Mouse (Mus musculus) stomach, embryonic 14.5 days (tissue): Measurements from ENCODE around the gene Prkag1. TPM values are rescaled to one million over a fixed set of nuclear protein-coding genes. Genes with fewer than 3 reads are reported as not detected.

Experiments
- ATAC-seq: fragments of 200-750 bp; cut with Nextera tagmentation; 2 replicates; pipeline ENCODE4 v1.8.0; 2017; ENCODE audit warnings: low read depth, moderate TSS enrichment; ENCODE audit not compliant: insufficient number of reproducible peaks, insufficient read depth, low FRiP score
- H3K27ac ChIP-seq: fragments of 300-500 bp; sonication (generic); 2 replicates; pipeline ENCODE4 v1.5.1; 2014; ENCODE audit warnings: mild to moderate bottlenecking, low read length, moderate library complexity, mixed read lengths
- H3K27me3 ChIP-seq: fragments of 300-500 bp; sonication (generic); 2 replicates; pipeline ENCODE4 v1.6.1; 2014; ENCODE audit warnings: low read length, control low read depth, mixed read lengths; ENCODE audit not compliant: control insufficient read depth, insufficient read depth
- H3K36me3 ChIP-seq: fragments of 300-500 bp; sonication (generic); 2 replicates; pipeline ENCODE4 v1.6.1; 2014; ENCODE audit warnings: mild to moderate bottlenecking, control low read depth, low read length, moderate library complexity, mixed read lengths; ENCODE audit not compliant: control insufficient read depth, insufficient read depth
- H3K4me1 ChIP-seq: fragments of 300-500 bp; sonication (generic); 2 replicates; pipeline ENCODE4 v1.6.1; 2014; ENCODE audit warnings: low read length, control low read depth, mixed read lengths; ENCODE audit not compliant: control insufficient read depth, insufficient read depth
- H3K4me2 ChIP-seq: fragments of 300-500 bp; sonication (generic); replicated peaks from 2 replicates; pipeline ENCODE4 v1.6.1; 2014; ENCODE audit warnings: low read depth, low read length, control low read depth
- H3K4me3 ChIP-seq: fragments of 300-500 bp; sonication (generic); 2 replicates; pipeline ENCODE4 v1.5.1; 2014; ENCODE audit warnings: low read depth, low read length, control low read depth
- H3K9ac ChIP-seq: fragments of 300-500 bp; sonication (generic); replicated peaks from 2 replicates; pipeline ENCODE4 v1.6.1; 2014; ENCODE audit warnings: low read depth, mild to moderate bottlenecking, control low read depth, low read length, moderate library complexity, mixed read lengths
- H3K9me3 ChIP-seq: fragments of 300-500 bp; sonication (generic); 2 replicates; pipeline ENCODE4 v1.6.1; 2016; ENCODE audit warnings: low read depth, low read length, control low read depth; ENCODE audit not compliant: control insufficient read depth
- WGBS: fragments of 180-500 bp; shearing (Covaris S2); extraction: QIAGEN DNeasy Blood & Tissue Kit; methylation state at CpG from one replicate; pipeline ENCODE4 v1.1.7; 2014; 5-methylcytosine and 5-hydroxymethylcytosine counted together
- polyA plus RNA-seq: library from polyadenylated mRNA; unstranded; fragments of >200 nt; fragmentation: Nextera tagmentation; extraction: Ambion mirVana; gene quantifications from 2 replicates; pipeline ENCODE4 v1.2.1, GENCODE M21; 2014

Gene Prkag1
- polyA plus RNA-seq, 1 experiment from 2014 or later = 80.0 TPM

GRCm38 (mm10) chr15:98849165-98849564 lies 17.8 kb upstream of the Prkag1 start:
- Histone ChIP-seq H3K27ac (no peak overlapping the region), H3K4me3 (no peak overlapping the region), H3K27me3 (no peaks in the 10 kb centered on the region), H3K4me1 (no peaks in the 10 kb centered on the region), H3K4me2 (no peak overlapping the region), H3K36me3 (peaks cover 100% of the 10 kb centered on the region), H3K9ac (no peak overlapping the region), H3K9me3 (no peaks in the 10 kb centered on the region)
- no peak for ATAC-seq
- 96% methylated on average over 11 of the region's 11 CpGs for WGBS

- Histone ChIP-seq H3K9ac (no peak overlapping the region), H3K4me3 (no peak overlapping the region), H3K36me3 (peaks cover 100% of the 10 kb centered on the region), H3K27ac (no peak overlapping the region), H3K4me1 (no peaks in the 10 kb centered on the region), H3K9me3 (no peaks in the 10 kb centered on the region), H3K27me3 (no peaks in the 10 kb centered on the region), H3K4me2 (no peak overlapping the region)
- whole genome bisulfite sequencing = 87% methylated on average over 8 of the region's 8 CpGs
- no peak for ATAC-seq
These were observed 14.8 kb upstream of the Prkag1 start for GRCm38 (mm10) chr15:98846140-98846539.

- no peak overlapping the region for H3K4me2 ChIP-seq
- WGBS = 92% methylated on average over 2 of the region's 2 CpGs
- peaks cover 100% of the 10 kb centered on the region for H3K36me3 ChIP-seq
- no peak for ATAC-seq
- no peak overlapping the region for H3K27ac ChIP-seq
- no peak overlapping the region for H3K9ac ChIP-seq
- H3K4me1 ChIP-seq = no peaks in the 10 kb centered on the region
- H3K9me3 ChIP-seq = no peaks in the 10 kb centered on the region
- no peaks in the 10 kb centered on the region for H3K27me3 ChIP-seq
- H3K4me3 ChIP-seq = no peak overlapping the region
These were observed 13.8 kb upstream of the Prkag1 start for GRCm38 (mm10) chr15:98845149-98845548.

GRCm38 (mm10) chr15:98843595-98844223 lies 12.4 kb upstream of the Prkag1 start:
- no peak for ATAC-seq
- Histone ChIP-seq H3K36me3 (peaks cover 100% of the 10 kb centered on the region), H3K4me1 (no peaks in the 10 kb centered on the region), H3K27me3 (no peaks in the 10 kb centered on the region), H3K4me3 (no peak overlapping the region), H3K4me2 (no peak overlapping the region), H3K9ac (no peak overlapping the region), H3K9me3 (no peaks in the 10 kb centered on the region), H3K27ac (no peak overlapping the region)
- WGBS = 92% methylated on average over 11 of the region's 11 CpGs

- no peaks in the 10 kb centered on the region for H3K27me3 ChIP-seq
- no peak overlapping the region for H3K9ac ChIP-seq
- no peaks in the 10 kb centered on the region for H3K4me1 ChIP-seq
- no peak overlapping the region for H3K4me3 ChIP-seq
- ATAC-seq = no peak
- H3K4me2 ChIP-seq = no peak overlapping the region
- H3K9me3 ChIP-seq = no peaks in the 10 kb centered on the region
- H3K27ac ChIP-seq = no peak overlapping the region
- H3K36me3 ChIP-seq = peaks cover 98% of the 10 kb centered on the region
- WGBS = 93% methylated on average over 30 of the region's 30 CpGs
These were observed 8.6 kb upstream of the Prkag1 start for GRCm38 (mm10) chr15:98839671-98840585.

GRCm38 (mm10) chr15:98839161-98839560 lies 7.8 kb upstream of the Prkag1 start:
- H3K27ac ChIP-seq = no peak overlapping the region
- no peak overlapping the region for H3K4me2 ChIP-seq
- no peaks in the 10 kb centered on the region for H3K9me3 ChIP-seq
- no peaks in the 10 kb centered on the region for H3K4me1 ChIP-seq
- no peak overlapping the region for H3K4me3 ChIP-seq
- H3K27me3 ChIP-seq = no peaks in the 10 kb centered on the region
- H3K9ac ChIP-seq = no peak overlapping the region
- no peak for ATAC-seq
- H3K36me3 ChIP-seq = peaks cover 98% of the 10 kb centered on the region
- 95% methylated on average over 14 of the region's 14 CpGs for WGBS

GRCm38 (mm10) chr15:98837743-98838103 lies 6.4 kb upstream of the Prkag1 start:
- peaks cover 94% of the 10 kb centered on the region for H3K36me3 ChIP-seq
- no peaks in the 10 kb centered on the region for H3K9me3 ChIP-seq
- no peak overlapping the region for H3K9ac ChIP-seq
- H3K27me3 ChIP-seq = no peaks in the 10 kb centered on the region
- H3K4me2 ChIP-seq = no peak overlapping the region
- H3K27ac ChIP-seq = no peak overlapping the region
- no peaks in the 10 kb centered on the region for H3K4me1 ChIP-seq
- WGBS = 73% methylated on average over 4 of the region's 4 CpGs
- H3K4me3 ChIP-seq = no peak overlapping the region
- no peak for ATAC-seq

- no peaks in the 10 kb centered on the region for H3K4me1 ChIP-seq
- WGBS = 90% methylated on average over 21 of the region's 21 CpGs
These were observed 5.9 kb upstream of the Prkag1 start for GRCm38 (mm10) chr15:98837006-98837742.

More at GRCm38 (mm10) chr15:98837006-98837742, 5.9 kb upstream of the Prkag1 start:
- Histone ChIP-seq H3K27ac (no peak overlapping the region), H3K4me3 (no peak overlapping the region), H3K27me3 (no peaks in the 10 kb centered on the region), H3K36me3 (peaks cover 88% of the 10 kb centered on the region), H3K9me3 (no peaks in the 10 kb centered on the region), H3K4me2 (no peak overlapping the region), H3K9ac (no peak overlapping the region)
- no peak for ATAC-seq
